Mouse (Mus musculus): ENCODE results near the gene Plcxd3. TPM values are rescaled to one million over a fixed set of nuclear protein-coding genes. Genes with fewer than 3 reads are reported as not detected.

Gene Plcxd3
- polyA plus RNA-seq (2014; fragmentation: Illumina TruSeq; extraction: RNeasy Lipid Tissue Mini Kit (QIAGEN cat#74804); ENCODE audit: low read depth, low replicate concordance): 0.65 TPM

GRCm38 (mm10) chr15:4375423-4376220 is at the start of gene Plcxd3:
Plcxd3 (plus strand) TSS chr15:4375491.

Data from kidney, adult 10 weeks (tissue).